Mouse (Mus musculus) kidney, adult 2 months (tissue): ENCODE measurements at regions not wholly inside any gene's neighbourhood (a gene's known extent, or its start where the extent isn't known, plus 50 kb on each side); places are given as distances from the start of the nearest gene placed in this dataset.

Source experiments
- DNase-seq: peaks from one replicate; pipeline ENCODE4 v3.0.0; 2021
- H3K27ac ChIP-seq: fragments of 200-500 bp; 2 replicates; pipeline ENCODE4 v1.5.1; 2012; ENCODE audit warnings: low read depth, low read length, control low read depth, inconsistent platforms; ENCODE audit not compliant: insufficient read depth
- H3K27me3 ChIP-seq: fragments of 200-500 bp; replicated peaks from 2 replicates; pipeline ENCODE4 v1.6.1; 2012; ENCODE audit warnings: mild to moderate bottlenecking, moderate library complexity, low read length, inconsistent platforms; ENCODE audit not compliant: control insufficient read depth, insufficient read depth
- H3K36me3 ChIP-seq: fragments of 200-500 bp; 2 replicates; pipeline ENCODE4 v1.6.1; 2012; ENCODE audit warnings: mild to moderate bottlenecking, moderate library complexity, low read length, inconsistent platforms; ENCODE audit not compliant: control insufficient read depth, insufficient read depth
- H3K4me1 ChIP-seq: fragments of 200-500 bp; 2 replicates; pipeline ENCODE4 v1.6.1; 2011; ENCODE audit warnings: low read length; ENCODE audit not compliant: control insufficient read depth, insufficient read depth
- H3K4me3 ChIP-seq: fragments of 200-500 bp; 2 replicates; pipeline ENCODE4 v1.5.1; 2011; ENCODE audit warnings: mild to moderate bottlenecking, low read depth, low read length, control low read depth; ENCODE audit not compliant: insufficient read depth
- CTCF ChIP-seq: fragments of 200-500 bp; conservative IDR thresholded peaks from 2 replicates; pipeline ENCODE4 v1.5.1; 2011; ENCODE audit warnings: low read depth, mild to moderate bottlenecking, control low read depth, low read length, moderate library complexity, mixed read lengths; ENCODE audit not compliant: insufficient read depth, insufficient read length
- POLR2A ChIP-seq: fragments of 200-500 bp; IDR thresholded peaks from one replicate; pipeline ENCODE4 v1.6.1; 2011; ENCODE audit warnings: low read depth, low read length, control low read depth
- WGBS: fragments of 180-500 bp; shearing (Covaris S2); methylation state at CpG from one replicate; pipeline ENCODE4 v1.1.7; 2018; 5-methylcytosine and 5-hydroxymethylcytosine counted together

GRCm38 (mm10) chr7:64081019-64081418 lies 72.6 kb upstream of the Trpm1 start:
- Histone ChIP-seq H3K4me3 (no peak overlapping the region), H3K36me3 (no peaks in the 10 kb centered on the region), H3K4me1 (no peaks in the 10 kb centered on the region), H3K27ac (no peak overlapping the region), H3K27me3 (no peaks in the 10 kb centered on the region)
- 78% methylated on average over 2 of the region's 2 CpGs for WGBS
- DNase-seq, result no peak
- TF ChIP-seq POLR2A (no peak), CTCF (no peak)

DNA sequence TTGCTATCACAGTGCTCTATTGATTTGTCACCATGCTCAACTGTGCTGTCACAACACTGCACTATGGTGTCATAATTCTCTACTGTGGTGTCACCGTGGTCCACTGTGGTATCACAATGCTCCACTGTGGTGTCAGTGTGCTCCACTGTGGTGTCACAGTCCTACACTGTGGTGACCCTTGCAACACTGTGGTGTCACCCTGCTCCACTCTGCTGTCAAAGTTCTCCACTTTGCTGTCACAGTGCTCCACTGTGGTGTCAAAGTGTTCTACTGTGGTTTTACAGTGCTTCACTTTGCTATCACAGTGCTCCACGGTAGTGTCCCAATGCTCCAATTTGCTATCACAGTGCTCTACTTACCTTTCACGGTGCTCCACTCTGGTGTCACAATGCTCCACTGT lies 74.3 kb upstream of the Trpm1 start:
- no peaks in the 10 kb centered on the region for H3K36me3 ChIP-seq
- no peak for TF ChIP-seq CTCF
- WGBS, result 92% methylated on average over 3 of the region's 3 CpGs
- DNase-seq, result no peak
- H3K4me3 ChIP-seq, result no peak overlapping the region
- no peaks in the 10 kb centered on the region for H3K4me1 ChIP-seq
- no peak overlapping the region for H3K27ac ChIP-seq
- H3K27me3 ChIP-seq, result no peaks in the 10 kb centered on the region

GRCm38 (mm10) chr7:64078646-64079045 lies 75.0 kb upstream of the Trpm1 start:
- WGBS, result 85% methylated on average over 1 of the region's 1 CpGs
- DNase-seq, result no peak
- H3K4me1 ChIP-seq, result no peaks in the 10 kb centered on the region
- TF ChIP-seq CTCF (no peak), POLR2A (no peak)
- H3K27me3 ChIP-seq, result no peaks in the 10 kb centered on the region
- H3K36me3 ChIP-seq, result no peaks in the 10 kb centered on the region
- H3K27ac ChIP-seq, result no peak overlapping the region
- H3K4me3 ChIP-seq, result no peak overlapping the region

DNA sequence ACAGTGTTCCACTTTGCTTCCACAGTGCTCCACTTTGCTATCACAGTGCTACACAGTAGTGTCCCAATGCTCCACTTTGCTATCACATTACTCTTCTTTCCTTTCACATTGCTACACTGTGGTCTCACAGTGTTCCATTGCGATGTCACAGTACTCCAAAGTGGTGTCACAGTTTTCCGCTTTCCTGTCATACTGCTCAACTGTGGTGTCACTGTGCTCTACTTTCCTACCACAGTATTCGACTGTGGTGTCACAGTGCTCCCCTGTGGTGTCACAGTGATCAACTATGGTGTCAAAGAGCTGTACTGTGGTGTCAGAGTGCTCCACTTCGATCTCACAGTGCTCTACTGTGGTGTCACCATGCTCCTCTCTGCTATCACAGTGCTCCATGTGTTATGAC lies 76.1 kb upstream of the Trpm1 start:
- Histone ChIP-seq H3K27me3 (no peaks in the 10 kb centered on the region), H3K36me3 (no peaks in the 10 kb centered on the region), H3K4me1 (no peaks in the 10 kb centered on the region), H3K27ac (no peak overlapping the region), H3K4me3 (no peak overlapping the region)
- peak; percentile 62 for TF ChIP-seq CTCF
- no peak for TF ChIP-seq POLR2A
- WGBS, result 70% methylated on average over 4 of the region's 4 CpGs
- DNase-seq, result peak; percentile 30

- Histone ChIP-seq H3K27me3 (no peaks in the 10 kb centered on the region), H3K27ac (no peak overlapping the region), H3K36me3 (no peaks in the 10 kb centered on the region), H3K4me1 (no peaks in the 10 kb centered on the region), H3K4me3 (no peak overlapping the region)
- TF ChIP-seq CTCF, result no peak
- TF ChIP-seq POLR2A, result no peak
- 85% methylated on average over 4 of the region's 4 CpGs for WGBS
- DNase-seq, result no peak
Observed at GRCm38 (mm10) chr7:64076764-64077360, 76.8 kb upstream of the Trpm1 start.

- DNase-seq, result no peak
- TF ChIP-seq POLR2A (no peak), CTCF (no peak)
- WGBS, result 88% methylated on average over 1 of the region's 1 CpGs
Observed at GRCm38 (mm10) chr7:64075696-64076313, 77.8 kb upstream of the Trpm1 start.

GRCm38 (mm10) chr7:64074661-64075234 lies 78.9 kb upstream of the Trpm1 start:
- 92% methylated on average over 4 of the region's 4 CpGs for WGBS
- Histone ChIP-seq H3K4me1 (no peaks in the 10 kb centered on the region), H3K27ac (no peak overlapping the region), H3K4me3 (no peak overlapping the region), H3K27me3 (no peaks in the 10 kb centered on the region), H3K36me3 (no peaks in the 10 kb centered on the region)
- no peak for DNase-seq
- TF ChIP-seq POLR2A (no peak), CTCF (no peak)

More at GRCm38 (mm10) chr7:64075696-64076313, 77.8 kb upstream of the Trpm1 start:
- Histone ChIP-seq H3K27ac (no peak overlapping the region), H3K36me3 (no peaks in the 10 kb centered on the region), H3K4me1 (no peaks in the 10 kb centered on the region), H3K4me3 (no peak overlapping the region), H3K27me3 (no peaks in the 10 kb centered on the region)

- DNase-seq, result no peak
- WGBS, result 93% methylated on average over 4 of the region's 4 CpGs
Observed at GRCm38 (mm10) chr7:64074186-64074585, 79.4 kb upstream of the Trpm1 start.

More at GRCm38 (mm10) chr7:64074186-64074585, 79.4 kb upstream of the Trpm1 start:
- TF ChIP-seq CTCF (no peak), POLR2A (no peak)
- H3K27ac ChIP-seq, result no peak overlapping the region
- H3K27me3 ChIP-seq, result no peaks in the 10 kb centered on the region
- no peaks in the 10 kb centered on the region for H3K36me3 ChIP-seq
- H3K4me3 ChIP-seq, result no peak overlapping the region
- no peaks in the 10 kb centered on the region for H3K4me1 ChIP-seq
